Mouse (Mus musculus): ENCODE measurements around the gene Ndufs6.

Gene Ndufs6

GRCm38 (mm10) chr13:73327827-73328698 lies at the start of gene Ndufs6, which contains the start of gene Mrpl36:
Gene Ndufs6, minus strand, starts transcription at chr13:73328542.
Gene Mrpl36, plus strand, starts transcription at chr13:73328513.
- DNase-seq: peak; percentile 93

GRCm38 (mm10) chr13:73377637-73378036 lies 49.3 kb upstream of the Ndufs6 start:
- no peak for DNase-seq

- DNase-seq: no peak
Observed at GRCm38 (mm10) chr13:73374612-73375011, 46.3 kb upstream of the Ndufs6 start.

GRCm38 (mm10) chr13:73373367-73373766 lies 45.0 kb upstream of the Ndufs6 start:
- DNase-seq: no peak

GRCm38 (mm10) chr13:73357106-73357505 lies 28.8 kb upstream of the Ndufs6 start:
- no peak for DNase-seq

GRCm38 (mm10) chr13:73352491-73352890 lies 24.1 kb upstream of the Ndufs6 start:
- DNase-seq: no peak

- no peak for DNase-seq
Observed at GRCm38 (mm10) chr13:73351910-73352309, 23.6 kb upstream of the Ndufs6 start.

GRCm38 (mm10) chr13:73350741-73351140 lies 22.4 kb upstream of the Ndufs6 start:
- DNase-seq: no peak

DNA sequence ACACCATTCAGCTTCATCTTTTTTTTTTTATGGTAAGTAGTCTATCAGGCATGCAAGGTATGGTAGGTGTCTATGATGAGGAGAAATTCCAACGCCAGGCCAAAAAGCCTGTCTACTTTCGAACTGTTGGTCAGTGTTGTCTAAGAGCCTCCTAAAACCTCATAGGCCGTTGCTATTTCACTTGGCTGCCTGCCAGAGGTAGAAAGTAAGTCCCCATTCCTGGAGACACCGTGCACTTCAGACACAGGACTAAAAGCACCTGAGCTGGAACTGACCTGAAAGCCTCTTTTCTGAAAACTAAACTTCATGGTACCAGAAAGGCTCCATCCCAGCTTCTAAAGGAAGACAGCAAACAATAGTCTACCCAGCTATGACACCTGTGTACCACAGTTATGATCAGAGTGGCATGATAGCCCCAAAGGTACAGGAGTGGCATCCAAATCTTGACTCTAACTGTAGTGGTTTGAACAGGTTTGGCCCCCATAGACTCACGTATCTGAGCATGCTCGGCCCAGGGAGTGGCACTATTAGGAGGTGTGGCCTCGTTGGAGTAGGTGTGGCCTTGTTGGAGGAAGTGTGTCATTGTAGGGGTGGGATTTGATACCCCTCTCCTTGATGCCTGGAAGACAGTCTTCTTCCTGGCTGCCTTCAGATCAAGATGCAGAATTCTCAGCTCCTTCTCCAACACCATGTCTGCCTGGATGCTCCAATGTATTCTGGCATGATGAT lies 19.7 kb upstream of the Ndufs6 start:
- DNase-seq: no peak

- no peak for DNase-seq
Observed at GRCm38 (mm10) chr13:73347171-73347570, 18.8 kb upstream of the Ndufs6 start.

DNA sequence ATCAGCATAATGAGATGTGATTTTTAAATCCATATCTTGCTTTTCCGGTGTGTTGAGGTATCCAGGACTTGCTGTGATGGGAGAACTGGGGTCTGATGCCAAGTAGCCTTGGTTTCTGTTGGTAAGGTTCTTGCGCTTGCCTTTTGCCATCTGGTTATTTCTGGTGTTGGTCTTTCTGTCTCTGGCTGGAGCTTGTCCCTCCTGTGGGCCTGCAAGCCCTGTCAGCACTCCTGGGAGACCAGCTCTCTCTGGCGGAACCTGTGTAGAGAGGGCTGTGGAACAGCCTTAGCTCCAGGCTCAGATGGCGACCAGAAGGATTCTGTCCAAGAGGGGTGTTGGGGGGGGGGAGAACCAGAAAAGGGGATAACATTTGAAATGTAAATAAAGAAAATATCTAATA lies 18.4 kb upstream of the Ndufs6 start:
- no peak for DNase-seq

- no peak for DNase-seq
Observed at GRCm38 (mm10) chr13:73346131-73346530, 17.8 kb upstream of the Ndufs6 start.

GRCm38 (mm10) chr13:73345102-73345890 lies 17.0 kb upstream of the Ndufs6 start:
- DNase-seq: no peak

- no peak for DNase-seq
Observed at GRCm38 (mm10) chr13:73336753-73337152, 8.4 kb upstream of the Ndufs6 start.

GRCm38 (mm10) chr13:73331736-73332135 lies 3.4 kb upstream of the Ndufs6 start:
- no peak for DNase-seq

DNA sequence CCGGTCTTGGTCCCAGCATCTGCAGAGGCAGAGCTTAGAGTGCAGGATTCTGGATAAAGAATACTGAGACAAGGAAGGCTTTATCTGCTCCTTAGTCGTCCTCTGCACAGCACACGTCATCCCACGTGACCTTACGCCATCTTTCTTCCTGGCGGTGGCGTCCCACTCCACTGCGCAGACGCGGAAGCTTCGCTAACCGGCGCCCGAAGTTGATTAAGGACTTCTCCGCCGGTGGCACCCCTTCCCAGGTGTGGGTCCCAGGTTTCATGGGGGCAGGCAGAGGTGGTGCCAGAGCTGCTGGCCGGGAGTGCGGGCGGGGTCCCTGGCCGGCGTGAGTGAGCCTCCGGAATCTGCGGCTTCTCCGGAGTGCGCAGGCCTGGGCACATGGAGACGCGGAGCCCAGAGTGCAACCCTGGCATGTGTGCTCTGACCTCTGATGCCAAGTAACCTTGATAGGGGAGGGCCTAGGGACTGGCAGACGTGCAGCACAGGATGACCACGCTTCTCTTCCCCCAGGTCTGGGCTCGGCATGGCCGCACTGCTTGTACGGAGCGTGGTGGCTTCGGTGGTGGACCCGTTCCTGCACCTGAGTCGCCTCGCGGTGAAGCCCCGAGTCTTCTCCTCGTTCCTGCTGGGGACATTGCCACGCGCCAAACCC lies 2.6 kb upstream of the Ndufs6 start:
- DNase-seq: peak; percentile 89

GRCm38 (mm10) chr13:73323406-73323805 lies 4.9 kb downstream of the Ndufs6 start:
- no peak for DNase-seq

GRCm38 (mm10) chr13:73322626-73323025 lies 5.7 kb downstream of the Ndufs6 start:
- no peak for DNase-seq

- no peak for DNase-seq
Observed at GRCm38 (mm10) chr13:73320048-73320447, 8.3 kb downstream of the Ndufs6 start.

GRCm38 (mm10) chr13:73310183-73310929 lies 18.0 kb downstream of the Ndufs6 start:
- DNase-seq: no peak

GRCm38 (mm10) chr13:73306430-73306829 lies 21.9 kb downstream of the Ndufs6 start:
- no peak for DNase-seq

- DNase-seq: no peak
Observed at GRCm38 (mm10) chr13:73306085-73306410, 22.3 kb downstream of the Ndufs6 start.
